Mouse (Mus musculus): ENCODE data around the gene Gm45062. TPM values are rescaled to one million over a fixed set of nuclear protein-coding genes. Genes with fewer than 3 reads are reported as not detected.
"Not testable (repeated sequence)": the region's sequence is repeated elsewhere in the genome, so short reads cannot be mapped to it uniquely, and the experiment has no call there.

The Gm45062 gene
- polyA plus RNA-seq, 1 experiment from 2014 or later = 15.9 TPM

GRCm38 (mm10) chr6:8509551-8509950, 250.3 kb downstream of the Gm45062 start, which contains the start of gene Glcci1:
Gene Glcci1 (plus strand): TSS chr6:8509600.
- H3K36me3 ChIP-seq = no peaks in the 10 kb centered on the region
- H3K4me2 ChIP-seq = peak within 1 kb of the TSS; percentile 80
- peak within 1 kb of the TSS; percentile 95 for H3K4me3 ChIP-seq
- no peaks in the 10 kb centered on the region for H3K9me3 ChIP-seq
- H3K27ac ChIP-seq (replicated peaks) = peak within 1 kb of the TSS; percentile 99
- H3K27me3 ChIP-seq = no peaks in the 10 kb centered on the region
- peak within 1 kb of the TSS; percentile 98 for H3K9ac ChIP-seq
- ATAC-seq (ENCODE audit: low read depth) = peak; percentile 90
- 0% methylated on average over 9 of the region's 69 CpGs for WGBS
- peaks cover 37% of the 10 kb centered on the region for H3K4me1 ChIP-seq (replicated peaks)

- Histone ChIP-seq H3K4me3 (peak overlapping the region; percentile 95), H3K4me1 (replicated peaks) (peaks cover 37% of the 10 kb centered on the region), H3K9ac (peak overlapping the region; percentile 98), H3K9me3 (no peaks in the 10 kb centered on the region), H3K27me3 (no peaks in the 10 kb centered on the region), H3K36me3 (no peaks in the 10 kb centered on the region), H3K27ac (replicated peaks) (peak overlapping the region; percentile 99), H3K4me2 (peak overlapping the region; percentile 80)
- no peak; the same call in none of the 2 replicates for ATAC-seq (ENCODE audit: low read depth)
- WGBS = 1% methylated on average over 63 of the region's 73 CpGs
Measured at GRCm38 (mm10) chr6:8509961-8510863, 251.0 kb downstream of the Gm45062 start.

- peak overlapping the region; percentile 98 for H3K9ac ChIP-seq
- H3K9me3 ChIP-seq = no peaks in the 10 kb centered on the region
- peaks cover 37% of the 10 kb centered on the region for H3K4me1 ChIP-seq (replicated peaks)
- peak overlapping the region; percentile 95 for H3K4me3 ChIP-seq
- no peaks in the 10 kb centered on the region for H3K36me3 ChIP-seq
- no peaks in the 10 kb centered on the region for H3K27me3 ChIP-seq
- 6% methylated on average over 7 of the region's 7 CpGs for WGBS
- peak overlapping the region; percentile 99 for H3K27ac ChIP-seq (replicated peaks)
- ATAC-seq (ENCODE audit: low read depth) = no peak
- H3K4me2 ChIP-seq = peak overlapping the region; percentile 80
Measured at GRCm38 (mm10) chr6:8510864-8511428, 251.7 kb downstream of the Gm45062 start.

GRCm38 (mm10) chr6:8511447-8511846, 252.2 kb downstream of the Gm45062 start:
- no peaks in the 10 kb centered on the region for H3K27me3 ChIP-seq
- H3K9me3 ChIP-seq = no peaks in the 10 kb centered on the region
- WGBS = 9% methylated on average over 3 of the region's 3 CpGs
- peak overlapping the region; percentile 98 for H3K9ac ChIP-seq
- peak overlapping the region; percentile 80 for H3K4me2 ChIP-seq
- ATAC-seq (ENCODE audit: low read depth) = no peak
- H3K4me3 ChIP-seq = peak overlapping the region; percentile 95
- no peaks in the 10 kb centered on the region for H3K36me3 ChIP-seq
- H3K27ac ChIP-seq (replicated peaks) = peak overlapping the region; percentile 99; the same call in 1 of the 2 replicates
- H3K4me1 ChIP-seq (replicated peaks) = peaks cover 37% of the 10 kb centered on the region

- ATAC-seq (ENCODE audit: low read depth) = no peak
- Histone ChIP-seq H3K4me2 (peak overlapping the region; percentile 80), H3K4me1 (replicated peaks) (peaks cover 37% of the 10 kb centered on the region), H3K27ac (replicated peaks) (peak overlapping the region; percentile 54; the same call in 1 of the 2 replicates), H3K9ac (peak overlapping the region; percentile 98), H3K36me3 (no peaks in the 10 kb centered on the region), H3K27me3 (no peaks in the 10 kb centered on the region), H3K4me3 (peak overlapping the region; percentile 95), H3K9me3 (no peaks in the 10 kb centered on the region)
- WGBS = 15% methylated on average over 8 of the region's 8 CpGs
Measured at GRCm38 (mm10) chr6:8512416-8512815, 253.2 kb downstream of the Gm45062 start.

- no peak overlapping the region for H3K4me3 ChIP-seq
- no peaks in the 10 kb centered on the region; the same call in 1 of the 2 replicates for H3K4me1 ChIP-seq (replicated peaks)
- no peaks in the 10 kb centered on the region for H3K36me3 ChIP-seq
- H3K27ac ChIP-seq (replicated peaks) = no peak overlapping the region
- no peaks in the 10 kb centered on the region for H3K27me3 ChIP-seq
- no peaks in the 10 kb centered on the region for H3K9me3 ChIP-seq
- no peak overlapping the region for H3K4me2 ChIP-seq
- WGBS = 88% methylated on average over 3 of the region's 3 CpGs
- H3K9ac ChIP-seq = no peak overlapping the region
- ATAC-seq (ENCODE audit: low read depth) = no peak
Measured at GRCm38 (mm10) chr6:8519687-8520086, 260.4 kb downstream of the Gm45062 start.

GRCm38 (mm10) chr6:8521231-8521630, 262.0 kb downstream of the Gm45062 start:
- ATAC-seq (ENCODE audit: low read depth) = no peak
- no peak overlapping the region for H3K4me3 ChIP-seq
- H3K4me1 ChIP-seq (replicated peaks) = no peaks in the 10 kb centered on the region; the same call in 1 of the 2 replicates
- no peak overlapping the region for H3K9ac ChIP-seq
- no peak overlapping the region for H3K4me2 ChIP-seq
- 96% methylated on average over 4 of the region's 4 CpGs for WGBS
- no peaks in the 10 kb centered on the region for H3K36me3 ChIP-seq
- H3K9me3 ChIP-seq = no peaks in the 10 kb centered on the region
- no peak overlapping the region for H3K27ac ChIP-seq (replicated peaks)
- H3K27me3 ChIP-seq = no peaks in the 10 kb centered on the region

GRCm38 (mm10) chr6:8524717-8525116, 265.5 kb downstream of the Gm45062 start:
- H3K4me1 ChIP-seq (replicated peaks) = no peaks in the 10 kb centered on the region; the same call in 1 of the 2 replicates
- no peaks in the 10 kb centered on the region for H3K9me3 ChIP-seq
- no peak overlapping the region for H3K4me2 ChIP-seq
- no peak overlapping the region for H3K27ac ChIP-seq (replicated peaks)
- WGBS = 91% methylated on average over 5 of the region's 5 CpGs
- no peak for ATAC-seq (ENCODE audit: low read depth)
- H3K4me3 ChIP-seq = no peak overlapping the region
- no peak overlapping the region for H3K9ac ChIP-seq
- H3K27me3 ChIP-seq = no peaks in the 10 kb centered on the region
- H3K36me3 ChIP-seq = no peaks in the 10 kb centered on the region

- no peak overlapping the region for H3K27ac ChIP-seq (replicated peaks)
- no peaks in the 10 kb centered on the region for H3K36me3 ChIP-seq
- H3K9me3 ChIP-seq = no peaks in the 10 kb centered on the region
- ATAC-seq (ENCODE audit: low read depth) = no peak
- no peaks in the 10 kb centered on the region; the same call in 1 of the 2 replicates for H3K4me1 ChIP-seq (replicated peaks)
- H3K4me3 ChIP-seq = no peak overlapping the region
- no peaks in the 10 kb centered on the region for H3K27me3 ChIP-seq
- H3K9ac ChIP-seq = no peak overlapping the region
- WGBS = 86% methylated on average over 4 of the region's 4 CpGs
- H3K4me2 ChIP-seq = no peak overlapping the region
Measured at GRCm38 (mm10) chr6:8531104-8531894, 272.0 kb downstream of the Gm45062 start.

- H3K27me3 ChIP-seq = no peaks in the 10 kb centered on the region
- H3K9me3 ChIP-seq = no peaks in the 10 kb centered on the region
- no peak for ATAC-seq (ENCODE audit: low read depth)
- H3K4me1 ChIP-seq (replicated peaks) = no peaks in the 10 kb centered on the region; the same call in 1 of the 2 replicates
- no peak overlapping the region for H3K27ac ChIP-seq (replicated peaks)
- 84% methylated on average over 2 of the region's 2 CpGs for WGBS
- H3K36me3 ChIP-seq = no peaks in the 10 kb centered on the region
- H3K9ac ChIP-seq = no peak overlapping the region
- no peak overlapping the region for H3K4me3 ChIP-seq
- no peak overlapping the region for H3K4me2 ChIP-seq
Measured at GRCm38 (mm10) chr6:8536944-8537343, 277.7 kb downstream of the Gm45062 start.

GRCm38 (mm10) chr6:8541531-8541930, 282.3 kb downstream of the Gm45062 start:
- 91% methylated on average over 4 of the region's 4 CpGs for WGBS
- H3K9me3 ChIP-seq; H3K4me2 ChIP-seq; H3K27me3 ChIP-seq; H3K4me1 ChIP-seq (replicated peaks); H3K27ac ChIP-seq (replicated peaks); ATAC-seq (ENCODE audit: low read depth); H3K9ac ChIP-seq; H3K4me3 ChIP-seq; H3K36me3 ChIP-seq: not testable (repeated sequence)
